Mouse (Mus musculus) small intestine, adult 2 months (tissue): ENCODE data around the gene Prickle2. TPM values are rescaled to one million over a fixed set of nuclear protein-coding genes. Genes with fewer than 3 reads are reported as not detected.

Experiments
- H3K27ac ChIP-seq: fragments of 200-500 bp; 2 replicates; pipeline ENCODE4 v1.5.1; 2012; ENCODE audit warnings: low read depth, low read length, control low read depth, inconsistent platforms; ENCODE audit not compliant: insufficient read depth
- H3K27me3 ChIP-seq: fragments of 200-500 bp; 2 replicates; pipeline ENCODE4 v1.6.1; 2012; ENCODE audit warnings: mild to moderate bottlenecking, moderate library complexity, low read length, inconsistent platforms; ENCODE audit not compliant: control insufficient read depth, insufficient read depth
- H3K36me3 ChIP-seq: fragments of 200-500 bp; 2 replicates; pipeline ENCODE4 v1.6.1; 2012; ENCODE audit warnings: mild to moderate bottlenecking, low read length, control low read depth, inconsistent platforms; ENCODE audit not compliant: control insufficient read depth, insufficient read depth
- H3K4me1 ChIP-seq: fragments of 200-500 bp; 2 replicates; pipeline ENCODE4 v1.6.1; 2012; ENCODE audit warnings: low read length, inconsistent platforms, mixed read lengths; ENCODE audit not compliant: control insufficient read depth, insufficient read depth, insufficient read length
- H3K4me3 ChIP-seq: fragments of 200-500 bp; 2 replicates; pipeline ENCODE4 v1.5.1; 2012; ENCODE audit warnings: low read depth, mild to moderate bottlenecking, control low read depth, inconsistent platforms, low read length, moderate library complexity
- CTCF ChIP-seq: fragments of 200-500 bp; IDR thresholded peaks from 2 replicates; pipeline ENCODE4 v1.5.1; 2012; ENCODE audit warnings: low read depth, mild to moderate bottlenecking, control low read depth, inconsistent platforms, low read length, moderate library complexity, mixed read lengths; ENCODE audit not compliant: insufficient replicate concordance, insufficient read length; ENCODE audit errors: extremely low read depth
- POLR2A ChIP-seq: fragments of 200-500 bp; IDR thresholded peaks from 2 replicates; pipeline ENCODE4 v1.6.1; 2012; ENCODE audit warnings: low read depth, mild to moderate bottlenecking, control low read depth, inconsistent platforms, low read length, moderate library complexity
- WGBS: fragments of 180-500 bp; shearing (Covaris S2); methylation state at CpG from one replicate; pipeline ENCODE4 v1.1.7; 2018; 5-methylcytosine and 5-hydroxymethylcytosine counted together
- polyA plus RNA-seq: library from polyadenylated mRNA; depleted of rRNA; stranded (reverse); fragments of >200 nt; gene quantifications from 2 replicates; pipeline ENCODE4 v1.2.3, GENCODE M21; 2012

Gene Prickle2
- polyA plus RNA-seq, 1 experiment = 1.6 TPM

- no peaks in the 10 kb centered on the region for H3K36me3 ChIP-seq
- 57% methylated on average over 9 of the region's 9 CpGs for WGBS
- TF ChIP-seq CTCF (no peak), POLR2A (no peak)
- peaks cover 9% of the 10 kb centered on the region; the same call in 1 of the 2 replicates for H3K27me3 ChIP-seq
- no peak overlapping the region for H3K27ac ChIP-seq
- H3K4me1 ChIP-seq = peaks cover 2% of the 10 kb centered on the region; the same call in 1 of the 2 replicates
- H3K4me3 ChIP-seq = peak overlapping the region; percentile 61; the same call in 1 of the 2 replicates
Measured at GRCm38 (mm10) chr6:92704810-92705209, 1.1 kb downstream of the Prickle2 start.

- no peak for TF ChIP-seq CTCF
- no peak for TF ChIP-seq POLR2A
- no peak overlapping the region for H3K4me3 ChIP-seq
- H3K36me3 ChIP-seq = no peaks in the 10 kb centered on the region
- H3K27me3 ChIP-seq = no peaks in the 10 kb centered on the region
- WGBS = 71% methylated on average over 3 of the region's 3 CpGs
- no peak overlapping the region for H3K27ac ChIP-seq
- H3K4me1 ChIP-seq = no peaks in the 10 kb centered on the region
Measured at GRCm38 (mm10) chr6:92699491-92700209, 6.3 kb downstream of the Prickle2 start.

- TF ChIP-seq CTCF (no peak), POLR2A (no peak)
- H3K36me3 ChIP-seq = no peaks in the 10 kb centered on the region
- H3K27ac ChIP-seq = no peak overlapping the region
- no peaks in the 10 kb centered on the region for H3K4me1 ChIP-seq
- H3K27me3 ChIP-seq = no peaks in the 10 kb centered on the region
- H3K4me3 ChIP-seq = no peak overlapping the region
- 43% methylated on average over 5 of the region's 5 CpGs for WGBS
Measured at GRCm38 (mm10) chr6:92697807-92698206, 8.1 kb downstream of the Prickle2 start.

- H3K27me3 ChIP-seq = no peaks in the 10 kb centered on the region
- WGBS = 43% methylated on average over 5 of the region's 5 CpGs
- no peaks in the 10 kb centered on the region for H3K36me3 ChIP-seq
- no peak for TF ChIP-seq CTCF
- TF ChIP-seq POLR2A = no peak
- H3K27ac ChIP-seq = no peak overlapping the region
- H3K4me1 ChIP-seq = no peaks in the 10 kb centered on the region
- H3K4me3 ChIP-seq = no peak overlapping the region
Measured at GRCm38 (mm10) chr6:92687317-92687716, 18.6 kb downstream of the Prickle2 start.

- Histone ChIP-seq H3K4me1 (no peaks in the 10 kb centered on the region), H3K4me3 (no peak overlapping the region), H3K36me3 (no peaks in the 10 kb centered on the region), H3K27ac (no peak overlapping the region), H3K27me3 (no peaks in the 10 kb centered on the region)
- TF ChIP-seq POLR2A (no peak), CTCF (no peak)
- WGBS = 45% methylated on average over 8 of the region's 8 CpGs
Measured at GRCm38 (mm10) chr6:92674394-92674925, 31.5 kb downstream of the Prickle2 start.

- Histone ChIP-seq H3K27ac (no peak overlapping the region), H3K4me3 (no peak overlapping the region), H3K4me1 (no peaks in the 10 kb centered on the region), H3K27me3 (no peaks in the 10 kb centered on the region), H3K36me3 (no peaks in the 10 kb centered on the region)
- 78% methylated on average over 5 of the region's 5 CpGs for WGBS
- TF ChIP-seq CTCF (no peak), POLR2A (no peak)
Measured at GRCm38 (mm10) chr6:92670518-92671147, 35.3 kb downstream of the Prickle2 start.

- Histone ChIP-seq H3K36me3 (no peaks in the 10 kb centered on the region), H3K27ac (no peak overlapping the region), H3K4me1 (no peaks in the 10 kb centered on the region), H3K4me3 (no peak overlapping the region), H3K27me3 (no peaks in the 10 kb centered on the region)
- WGBS = 85% methylated on average over 3 of the region's 3 CpGs
- no peak for TF ChIP-seq POLR2A
- no peak for TF ChIP-seq CTCF
Measured at GRCm38 (mm10) chr6:92669623-92670022, 36.3 kb downstream of the Prickle2 start.
